7 mouse cellular contexts compared by ENCODE assay signal in the genomic region with DNA sequence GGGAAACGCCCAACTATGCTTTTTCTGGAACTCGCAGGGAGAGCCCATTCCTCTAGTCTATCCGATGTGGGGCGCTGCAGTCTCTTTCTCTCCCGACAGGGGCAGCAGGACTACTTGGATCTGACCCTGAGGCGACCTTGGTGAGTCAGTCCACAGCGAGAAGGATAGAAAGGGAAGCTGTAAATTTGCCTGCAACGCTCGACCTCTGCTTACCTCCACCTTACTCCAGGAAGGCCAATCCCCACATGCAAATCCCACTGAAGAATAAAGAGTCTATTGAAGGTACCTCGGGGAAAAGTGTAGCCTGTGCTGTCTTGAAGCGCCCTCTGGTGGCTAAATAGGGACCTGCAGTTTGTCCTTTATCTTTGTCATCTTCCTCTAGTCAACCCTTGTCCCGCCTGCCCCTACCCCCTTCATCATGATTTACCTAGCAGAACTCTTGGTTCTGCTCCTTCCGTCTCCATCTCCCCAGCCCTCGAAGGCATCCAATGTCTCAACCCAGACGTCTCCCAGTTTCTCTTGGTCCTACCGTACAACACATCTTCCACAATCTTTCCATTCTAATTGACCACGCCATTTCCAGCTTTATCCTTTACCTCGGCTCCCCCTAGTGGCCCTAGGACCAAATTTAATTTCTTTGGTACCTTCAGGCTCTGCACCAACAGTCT. TPM values are rescaled to one million over a fixed set of nuclear protein-coding genes. Genes with fewer than 3 reads are reported as not detected.
DNase-seq lines count a peak whose midpoint lies in the region; ATAC-seq and TF ChIP-seq lines count a peak whose summit lies in the region.

No protein-coding gene starts in this region.

- TF ChIP-seq POLR2A in kidney, adult 2 months (IDR thresholded peaks at IDR 0.05; ENCODE audit: low read depth, low read length) = no peak
- no peak for TF ChIP-seq POLR2A in spleen, adult 2 months (IDR thresholded peaks at IDR 0.05; ENCODE audit: low read depth, low read length)

- H3K4me3 ChIP-seq in embryonic facial prominence, embryonic 12.5 days = peak overlapping the region; percentile 32
- peak overlapping the region; percentile 31 for H3K4me3 ChIP-seq in kidney, adult 2 months (ENCODE audit: insufficient read depth, low read depth, low read length)
- peak overlapping the region; percentile 28 for H3K4me3 ChIP-seq in limb, embryonic 12.5 days (replicated peaks)
- peak overlapping the region; percentile 37 for H3K4me3 ChIP-seq in midbrain, embryonic 15.5 days
- H3K4me3 ChIP-seq in spleen, adult 2 months (ENCODE audit: extremely low read depth, insufficient read depth, insufficient read length) = peak overlapping the region; percentile 59

- ATAC-seq in embryonic facial prominence, embryonic 12.5 days (ENCODE audit: insufficient number of reproducible peaks, insufficient read depth, low FRiP score, low TSS enrichment) = peak; percentile 31; the same call in 1 of the 2 replicates
- peak; percentile 50 for ATAC-seq in limb, embryonic 12.5 days (ENCODE audit: insufficient number of reproducible peaks, insufficient read depth, low FRiP score, low TSS enrichment, low read depth)
- ATAC-seq in midbrain, embryonic 15.5 days (replicated peaks) = peak; percentile 65

- no peak overlapping the region for H3K27ac ChIP-seq in embryonic facial prominence, embryonic 12.5 days
- H3K27ac ChIP-seq in kidney, adult 2 months (ENCODE audit: insufficient read depth, low read depth, low read length) = no peak overlapping the region
- no peak overlapping the region for H3K27ac ChIP-seq in limb, embryonic 12.5 days
- H3K27ac ChIP-seq in midbrain, embryonic 15.5 days = peak overlapping the region; percentile 61; the same call in 1 of the 2 replicates
- no peak overlapping the region for H3K27ac ChIP-seq in spleen, adult 2 months (ENCODE audit: insufficient read depth, low read length)

- DNase-seq in adrenal gland, postnatal 25 days = peak; percentile 79
- DNase-seq in heart, adult 18-20 months = peak; percentile 79 to 93
- peak; percentile 92 for DNase-seq in kidney, adult 2 months
- peak; percentile 83 to 89 for DNase-seq in spleen, adult 2 months (ENCODE audit: low read depth in 1 of 2, low spot score in 2 of 2)

- H3K27me3 ChIP-seq in embryonic facial prominence, embryonic 12.5 days = peaks cover 4% of the 10 kb centered on the region
- no peaks in the 10 kb centered on the region for H3K27me3 ChIP-seq in kidney, adult 2 months (replicated peaks; ENCODE audit: control insufficient read depth, insufficient read depth, low read length)
- peaks cover 26% of the 10 kb centered on the region for H3K27me3 ChIP-seq in limb, embryonic 12.5 days
- 0 out of 2 replicates have a peak, but pooled peaks cover 3% of the 10 kb centered on the region for H3K27me3 ChIP-seq in midbrain, embryonic 15.5 days (replicated peaks)
- H3K27me3 ChIP-seq in spleen, adult 2 months (ENCODE audit: control insufficient read depth, insufficient read depth, low read length) = no peaks in the 10 kb centered on the region

- 0 out of 2 replicates have a peak overlapping the region, but pooled peaks have one; percentile 27 for H3K9ac ChIP-seq in embryonic facial prominence, embryonic 12.5 days
- H3K9ac ChIP-seq in limb, embryonic 12.5 days (replicated peaks) = no peak overlapping the region
- H3K9ac ChIP-seq in midbrain, embryonic 15.5 days = peak overlapping the region; percentile 42; the same call in 1 of the 2 replicates

- under 1% methylated on average over 18 of the region's 18 CpGs for WGBS in embryonic facial prominence, embryonic 12.5 days
- WGBS in kidney, adult 2 months = under 1% methylated on average over 18 of the region's 18 CpGs
- WGBS in limb, embryonic 12.5 days = 0% methylated on average over 18 of the region's 18 CpGs
- WGBS in midbrain, embryonic 15.5 days = 2% methylated on average over 18 of the region's 18 CpGs
- WGBS in spleen, adult 2 months = 1% methylated on average over 18 of the region's 18 CpGs

- no peaks in the 10 kb centered on the region for H3K9me3 ChIP-seq in embryonic facial prominence, embryonic 12.5 days
- no peaks in the 10 kb centered on the region for H3K9me3 ChIP-seq in limb, embryonic 12.5 days
- no peaks in the 10 kb centered on the region for H3K9me3 ChIP-seq in midbrain, embryonic 15.5 days

- peak overlapping the region; percentile 50 for H3K4me2 ChIP-seq in embryonic facial prominence, embryonic 12.5 days (replicated peaks)
- peak overlapping the region; percentile 44 for H3K4me2 ChIP-seq in limb, embryonic 12.5 days
- peak overlapping the region; percentile 54 for H3K4me2 ChIP-seq in midbrain, embryonic 15.5 days

- peak; percentile 66 for TF ChIP-seq CTCF in kidney, adult 2 months (conservative IDR thresholded peaks at IDR 0.05; ENCODE audit: insufficient read depth, insufficient read length, low read depth, low read length)
- TF ChIP-seq CTCF in spleen, adult 2 months (IDR thresholded peaks at IDR 0.05; ENCODE audit: extremely low read depth, insufficient read depth, insufficient read length, insufficient replicate concordance) = peak; percentile 66; the same call in 1 of the 2 replicates

- no peaks in the 10 kb centered on the region for H3K36me3 ChIP-seq in embryonic facial prominence, embryonic 12.5 days
- H3K36me3 ChIP-seq in kidney, adult 2 months (ENCODE audit: control insufficient read depth, insufficient read depth, low read length) = no peaks in the 10 kb centered on the region
- no peaks in the 10 kb centered on the region for H3K36me3 ChIP-seq in limb, embryonic 12.5 days
- H3K36me3 ChIP-seq in midbrain, embryonic 15.5 days (replicated peaks) = no peaks in the 10 kb centered on the region
- H3K36me3 ChIP-seq in spleen, adult 2 months (ENCODE audit: control insufficient read depth, insufficient read depth, low read length) = no peaks in the 10 kb centered on the region

- peaks cover 22% of the 10 kb centered on the region for H3K4me1 ChIP-seq in embryonic facial prominence, embryonic 12.5 days
- peaks cover 3% of the 10 kb centered on the region; the same call in 1 of the 2 replicates for H3K4me1 ChIP-seq in kidney, adult 2 months (ENCODE audit: control insufficient read depth, insufficient read depth, low read length)
- peaks cover 51% of the 10 kb centered on the region for H3K4me1 ChIP-seq in limb, embryonic 12.5 days (replicated peaks)
- H3K4me1 ChIP-seq in midbrain, embryonic 15.5 days = peaks cover 38% of the 10 kb centered on the region
- H3K4me1 ChIP-seq in spleen, adult 2 months (ENCODE audit: control insufficient read depth, insufficient read depth, insufficient read length) = peaks cover 32% of the 10 kb centered on the region; the same call in 1 of the 2 replicates

RNA-seq across cellular contexts. Expression of a gene that starts 4.3 kb away (rescaled TPM):
- 0.52 and 0.62 TPM in 2 replicates for total RNA-seq in adrenal gland, postnatal 25 days (2021)
- polyA plus RNA-seq in embryonic facial prominence, embryonic 12.5 days (2016; fragmentation: Nextera tagmentation; extraction: Ambion mirVana) = 3.2 and 3.8 TPM in 2 replicates
- total RNA-seq in heart, adult 18-20 months (2021) = under 1 TPM; 0.57 to 0.75 TPM
- 2.7 and 3.0 TPM in 2 replicates for polyA plus RNA-seq in kidney, adult 2 months (2012; rRNA removed)
- 0.92 and 0.95 TPM in 2 replicates for polyA plus RNA-seq in limb, embryonic 12.5 days (2016; fragmentation: Nextera tagmentation; extraction: Ambion mirVana)
- 5.6 and 6.4 TPM in 2 replicates for polyA plus RNA-seq in midbrain, embryonic 15.5 days (2015; fragmentation: Nextera tagmentation; extraction: Ambion mirVana)
- 0.15 and 0.53 TPM in 2 replicates for polyA plus RNA-seq in spleen, adult 2 months (2012; rRNA removed)
